Mouse (Mus musculus): ENCODE measurements around the gene Yars.

Gene Yars

GRCm38 (mm10) chr4:129189542-129190519 lies at the start of gene Yars, which contains the start of gene S100pbp:
Gene Yars, plus strand, starts transcription at chr4:129189760.
Gene S100pbp, minus strand, starts transcription at chr4:129189727.
- peak; percentile 98 for DNase-seq (ENCODE audit: low spot score in 2 of 2)

- DNase-seq (ENCODE audit: low spot score in 2 of 2) = no peak
Observed at GRCm38 (mm10) chr4:129140808-129141207, 48.8 kb upstream of the Yars start.

GRCm38 (mm10) chr4:129141560-129142438 lies 47.8 kb upstream of the Yars start:
- peak in 1 of 2 experiments; percentile 47 for DNase-seq (ENCODE audit: low spot score in 2 of 2)

GRCm38 (mm10) chr4:129142439-129143045 lies 47.0 kb upstream of the Yars start:
- peak in 1 of 2 experiments; percentile 53 for DNase-seq (ENCODE audit: low spot score in 2 of 2)

DNA sequence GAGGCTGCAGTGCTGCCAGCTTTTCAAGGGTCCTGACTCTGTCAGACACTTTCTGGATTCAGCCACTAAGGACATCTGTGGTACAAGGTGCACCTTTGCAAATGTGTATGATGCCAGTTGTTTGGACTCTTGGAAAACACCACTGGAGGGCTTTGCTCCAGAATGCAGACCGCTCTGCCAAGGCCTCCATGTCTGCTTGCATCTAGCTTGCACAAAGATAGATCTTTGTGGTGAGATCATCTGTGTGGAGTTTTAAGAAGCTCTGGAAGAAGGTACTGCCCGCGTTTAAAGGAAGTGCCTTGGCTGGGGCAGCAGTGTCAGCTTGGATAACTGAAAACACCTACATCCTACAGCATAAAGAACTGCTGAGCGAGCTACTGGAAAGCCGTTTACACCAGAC lies 46.1 kb upstream of the Yars start:
- peak in 1 of 2 experiments; percentile 45 for DNase-seq (ENCODE audit: low spot score in 2 of 2)

GRCm38 (mm10) chr4:129144401-129145367 lies 44.9 kb upstream of the Yars start:
- DNase-seq (ENCODE audit: low spot score in 2 of 2) = peak; percentile 91 to 95

GRCm38 (mm10) chr4:129145411-129145810 lies 44.1 kb upstream of the Yars start:
- DNase-seq (ENCODE audit: low spot score in 2 of 2) = peak in 1 of 2 experiments; percentile 29

- DNase-seq (ENCODE audit: low spot score in 2 of 2) = no peak
Observed at GRCm38 (mm10) chr4:129145943-129146342, 43.6 kb upstream of the Yars start.

DNA sequence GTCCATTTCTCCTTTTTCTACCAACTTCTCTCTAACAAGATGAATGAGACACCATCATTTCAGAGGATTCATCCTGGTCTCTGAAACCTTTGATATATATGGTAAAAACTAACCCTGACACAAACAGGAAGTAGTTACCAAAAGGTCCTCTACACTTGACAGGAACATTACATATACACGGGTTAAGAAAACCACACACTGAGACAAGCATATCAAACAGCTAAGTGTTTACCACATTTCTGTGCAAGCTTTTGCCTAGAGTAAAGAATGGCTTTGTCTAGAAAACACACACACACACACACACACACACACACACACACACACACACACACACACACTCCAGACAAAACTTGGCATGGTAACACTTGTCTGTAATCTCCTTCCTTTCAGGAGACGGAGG lies 43.2 kb upstream of the Yars start:
- peak in 1 of 2 experiments; percentile 20 for DNase-seq (ENCODE audit: low spot score in 2 of 2)

DNA sequence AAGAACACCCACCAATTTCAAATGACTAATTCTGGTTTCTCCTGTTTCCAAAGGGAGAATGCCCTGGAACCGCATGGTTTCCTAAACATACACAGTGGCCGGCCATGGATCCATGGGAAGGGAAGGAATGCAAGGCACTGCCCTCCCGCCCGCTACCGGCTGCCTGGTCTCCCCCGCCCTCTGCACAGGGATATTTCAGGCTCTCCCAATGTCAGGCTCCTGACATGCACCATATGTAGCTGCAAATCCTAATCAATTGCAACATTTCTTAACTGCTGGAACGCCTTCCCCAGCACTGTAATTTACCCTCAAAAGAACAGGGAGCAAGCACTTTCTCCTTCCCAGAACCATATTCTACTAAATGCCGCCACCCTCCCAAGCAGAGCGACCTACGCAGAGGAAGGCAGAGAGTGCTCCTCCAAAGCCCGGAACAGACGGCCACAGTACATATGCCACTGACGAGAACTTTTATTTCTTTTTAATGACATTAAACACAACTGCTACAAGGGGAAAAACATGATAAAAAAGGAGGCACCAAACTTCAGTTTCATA lies 41.9 kb upstream of the Yars start:
- peak in 1 of 2 experiments; percentile 26 for DNase-seq (ENCODE audit: low spot score in 2 of 2)

DNA sequence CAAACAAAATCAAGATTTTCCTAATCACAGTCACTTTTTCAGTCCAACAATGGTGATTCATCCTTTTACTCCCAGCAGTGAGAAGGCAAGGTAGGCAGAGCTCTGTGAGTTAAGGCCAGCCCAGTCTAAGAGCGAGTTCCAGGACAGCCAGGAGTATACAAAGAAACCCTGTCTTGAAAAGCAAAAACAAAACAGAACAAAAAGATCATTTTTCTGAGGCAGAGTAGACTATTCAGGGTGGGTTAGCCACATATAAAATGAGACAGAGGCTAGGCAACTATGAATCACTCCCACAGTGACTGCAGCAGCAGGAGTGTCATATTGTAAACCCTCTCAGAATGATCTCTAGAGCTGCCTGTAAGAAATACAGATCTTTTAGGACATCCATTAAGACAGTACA lies 40.2 kb upstream of the Yars start:
- no peak for DNase-seq (ENCODE audit: low spot score in 2 of 2)

GRCm38 (mm10) chr4:129151276-129151811 lies 38.2 kb upstream of the Yars start:
- no peak for DNase-seq (ENCODE audit: low spot score in 2 of 2)

DNA sequence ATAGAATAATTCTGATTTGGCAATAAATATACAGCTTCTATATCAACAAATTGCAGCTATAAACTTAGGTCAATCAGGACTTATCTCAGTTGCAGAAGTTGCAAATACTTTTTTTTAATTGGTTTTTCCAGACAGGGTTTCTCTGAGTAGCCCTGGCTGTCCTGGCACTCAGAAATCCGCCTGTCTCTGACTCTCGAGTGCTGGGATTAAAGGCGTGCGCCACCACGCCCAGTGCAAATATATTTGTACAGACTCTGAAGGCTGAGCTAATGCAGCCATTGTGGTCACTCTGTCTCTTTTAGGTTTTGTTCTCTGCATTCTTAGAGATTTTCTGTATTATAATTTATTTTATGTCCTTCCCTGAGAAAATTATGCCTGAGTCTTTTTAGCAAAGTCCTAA lies 32.0 kb upstream of the Yars start:
- no peak for DNase-seq (ENCODE audit: low spot score in 2 of 2)

GRCm38 (mm10) chr4:129158549-129158948 lies 31.0 kb upstream of the Yars start:
- no peak for DNase-seq (ENCODE audit: low spot score in 2 of 2)

- DNase-seq (ENCODE audit: low spot score in 2 of 2) = no peak
Observed at GRCm38 (mm10) chr4:129161076-129161475, 28.5 kb upstream of the Yars start.

- no peak for DNase-seq (ENCODE audit: low spot score in 2 of 2)
Observed at GRCm38 (mm10) chr4:129161581-129162255, 27.8 kb upstream of the Yars start.

GRCm38 (mm10) chr4:129172529-129172928 lies 17.0 kb upstream of the Yars start:
- DNase-seq (ENCODE audit: low spot score in 2 of 2) = no peak

DNA sequence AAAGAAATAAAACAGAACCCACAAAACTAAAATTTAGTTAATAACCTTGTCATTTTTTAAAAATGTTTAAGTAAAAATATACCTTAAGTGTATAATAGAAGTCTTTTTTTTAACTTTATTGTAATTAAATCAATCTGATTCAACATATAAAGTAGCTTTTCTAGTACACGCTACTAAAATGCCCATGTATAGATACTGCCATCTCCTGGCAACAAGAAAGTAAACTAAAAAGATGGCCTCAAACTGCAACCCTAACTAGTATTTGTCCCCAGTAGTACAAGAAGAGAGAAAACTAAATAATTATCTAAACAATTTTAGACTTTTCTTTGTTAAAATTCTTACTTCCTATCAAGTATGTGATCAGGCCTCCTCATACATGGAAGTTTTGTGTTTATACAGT lies 10.0 kb upstream of the Yars start:
- DNase-seq (ENCODE audit: low spot score in 2 of 2) = no peak

GRCm38 (mm10) chr4:129188041-129188659 lies 1.4 kb upstream of the Yars start:
- no peak for DNase-seq (ENCODE audit: low spot score in 2 of 2)
